Mouse (Mus musculus) T-helper 17 cell (primary cell): ENCODE measurements around the gene Mipol1.
"Not testable (repeated sequence)": the region's sequence is repeated elsewhere in the genome, so short reads cannot be mapped to it uniquely, and the experiment has no call there.

ENCODE experiments used
- in situ Hi-C, 2 experiments: fragments of 300-600 bp; cut with MboI, MseI; formaldehyde crosslinking; loops; 1 replicate in 1 of 2; 2 replicates in 1 of 2; pipeline ENCODE4 v1.15.1; 2025; ENCODE audit warnings: high pct_unique_total_duplicates in 2 of 2

Mipol1 gene

GRCm38 (mm10) chr12:57230192-57230706, at the start of gene Mipol1, which contains the start of gene Prps1l3:
Gene Mipol1, plus strand, starts transcription at chr12:57230427.
Gene Prps1l3, plus strand, starts transcription at chr12:57230412.
- in situ Hi-C loops, result no loop called here

GRCm38 (mm10) chr12:57184401-57185147, 45.7 kb upstream of the Mipol1 start:
- in situ Hi-C loops, result loop anchor here (10.0 to 25.0 kb wide), 2 partner anchors 497 to 1650 kb away; partner anchors contain the start of gene Pax9 (in 1 of the 2)

- in situ Hi-C loops, result loop anchor here (10.0 to 25.0 kb wide), 2 partner anchors 498 to 1651 kb away; partner anchors contain the start of gene Pax9 (in 1 of the 2)
Measured at GRCm38 (mm10) chr12:57185475-57185874, 44.8 kb upstream of the Mipol1 start.

GRCm38 (mm10) chr12:57186126-57186525, 44.1 kb upstream of the Mipol1 start:
- in situ Hi-C loops, result loop anchor here (10.0 to 25.0 kb wide), 2 partner anchors 499 to 1651 kb away; partner anchors contain the start of gene Pax9 (in 1 of the 2)

- in situ Hi-C loops, result loop anchor here (10.0 to 25.0 kb wide), 2 partner anchors 500 to 1652 kb away; partner anchors contain the start of gene Pax9 (in 1 of the 2)
Measured at GRCm38 (mm10) chr12:57187032-57187431, 43.2 kb upstream of the Mipol1 start.

- in situ Hi-C loops, result loop anchor here (5.0 to 25.0 kb wide), 2 partner anchors 507 to 512 kb away; partner anchors contain the start of gene Pax9 (in 1 of the 2)
Measured at GRCm38 (mm10) chr12:57194609-57195008, 35.6 kb upstream of the Mipol1 start.

- in situ Hi-C loops, result loop anchor here (5.0 to 25.0 kb wide), 2 partner anchors 509 to 514 kb away; partner anchors contain the start of gene Pax9 (in 1 of the 2)
Measured at GRCm38 (mm10) chr12:57196286-57196607, 34.0 kb upstream of the Mipol1 start.

GRCm38 (mm10) chr12:57196608-57197362, 33.4 kb upstream of the Mipol1 start:
- in situ Hi-C loops, result loop anchor here (5.0 to 25.0 kb wide), 2 partner anchors 509 to 514 kb away; partner anchors contain the start of gene Pax9 (in 1 of the 2)

GRCm38 (mm10) chr12:57197363-57198026, 32.7 kb upstream of the Mipol1 start, which contains the start of gene Slc25a21:
Gene Slc25a21, minus strand, starts transcription at chr12:57197472.
- in situ Hi-C loops, result loop anchor here (5.0 to 25.0 kb wide), 2 partner anchors 510 to 515 kb away; partner anchors contain the start of gene Pax9 (in 1 of the 2)

GRCm38 (mm10) chr12:57198269-57198668, 32.0 kb upstream of the Mipol1 start:
- in situ Hi-C loops, result loop anchor here (5.0 to 25.0 kb wide), 2 partner anchors 511 to 516 kb away; partner anchors contain the start of gene Pax9 (in 1 of the 2)

- in situ Hi-C loops, result loop anchor here (5.0 to 25.0 kb wide), 2 partner anchors 512 to 517 kb away; partner anchors contain the start of gene Pax9 (in 1 of the 2)
Measured at GRCm38 (mm10) chr12:57199427-57199826, 30.8 kb upstream of the Mipol1 start.

- in situ Hi-C loops, result no loop called here
Measured at GRCm38 (mm10) chr12:57201901-57202300, 28.3 kb upstream of the Mipol1 start.

GRCm38 (mm10) chr12:57204276-57204851, 25.9 kb upstream of the Mipol1 start:
- in situ Hi-C loops, result no loop called here

GRCm38 (mm10) chr12:57211353-57212311, 18.6 kb upstream of the Mipol1 start:
- in situ Hi-C loops, result no loop called here

- in situ Hi-C loops, result not testable (repeated sequence)
Measured at GRCm38 (mm10) chr12:57212463-57212862, 17.8 kb upstream of the Mipol1 start.

- in situ Hi-C loops, result loop anchor here in 1 of 2 experiments (5.0 kb wide), 1 partner anchor 1991 kb away; the partner anchor contains the start of gene Fbxo33
Measured at GRCm38 (mm10) chr12:57226411-57226810, 3.8 kb upstream of the Mipol1 start.

GRCm38 (mm10) chr12:57227776-57228175, 2.5 kb upstream of the Mipol1 start:
- in situ Hi-C loops, result loop anchor here in 1 of 2 experiments (5.0 kb wide), 1 partner anchor 1990 kb away; the partner anchor contains the start of gene Fbxo33

GRCm38 (mm10) chr12:57229703-57230102, 524 bp upstream of the Mipol1 start:
- in situ Hi-C loops, result loop anchor here in 1 of 2 experiments (5.0 kb wide), 1 partner anchor 1988 kb away; the partner anchor contains the start of gene Fbxo33
